Mouse (Mus musculus) kidney, adult 2 months (tissue): ENCODE measurements around the gene Phospho1.

Experiments used
- CTCF ChIP-seq: fragments of 200-500 bp; conservative IDR thresholded peaks from 2 replicates; pipeline ENCODE4 v1.5.1; 2011; ENCODE audit warnings: low read depth, mild to moderate bottlenecking, control low read depth, low read length, moderate library complexity, mixed read lengths; ENCODE audit not compliant: insufficient read depth, insufficient read length
- POLR2A ChIP-seq: fragments of 200-500 bp; IDR thresholded peaks from one replicate; pipeline ENCODE4 v1.6.1; 2011; ENCODE audit warnings: low read depth, low read length, control low read depth

DNA sequence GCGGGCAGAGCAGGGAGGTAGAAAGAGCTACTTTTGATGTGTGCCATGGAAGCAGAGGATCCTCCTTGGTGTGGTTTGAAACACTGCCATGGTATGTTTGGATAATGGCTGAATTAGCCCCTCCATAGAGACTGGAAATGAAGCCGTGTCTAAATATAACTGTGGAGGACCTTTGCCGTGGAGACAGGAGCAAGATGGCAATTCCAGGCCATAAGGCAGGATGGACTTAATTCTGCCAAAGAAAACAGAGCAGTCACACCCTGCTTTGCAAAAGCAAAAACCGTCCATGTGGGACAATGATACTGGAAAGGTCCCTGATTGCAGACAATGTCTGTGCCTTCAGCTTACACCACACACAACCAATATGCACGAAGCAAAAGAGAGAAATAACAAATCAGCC lies 30.1 kb upstream of the Phospho1 start:
- no peak for TF ChIP-seq CTCF
- no peak for TF ChIP-seq POLR2A
